Mouse (Mus musculus): Measurements from ENCODE around the gene Pcnx2. TPM values are rescaled to one million over a fixed set of nuclear protein-coding genes. Genes with fewer than 3 reads are reported as not detected.

Gene Pcnx2
- polyA plus RNA-seq, 2 experiments from 2014 or later = 0.42 TPM; not detected in 1

DNA sequence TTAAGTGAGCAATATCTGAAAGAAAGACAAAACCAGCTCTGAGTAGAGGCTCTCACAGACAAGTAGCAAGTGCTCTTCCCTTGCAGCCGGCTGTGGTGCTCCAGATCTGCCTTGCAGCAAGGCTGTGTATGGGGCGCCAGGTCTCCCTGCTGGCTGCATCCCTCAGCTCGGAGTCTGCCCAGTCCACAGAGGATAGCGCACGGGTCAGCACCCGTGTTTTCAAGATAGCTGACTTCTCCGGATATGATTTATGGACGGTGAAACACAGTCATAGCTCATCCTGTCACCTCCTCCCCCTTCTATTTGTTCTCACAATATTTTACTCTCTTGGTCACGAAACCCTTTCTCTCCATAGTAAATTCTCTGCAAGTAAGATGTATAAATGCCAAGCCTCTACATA is 79.3 kb downstream of the Pcnx2 start:
- ATAC-seq = no peak

- no peak for ATAC-seq
Measured at GRCm38 (mm10) chr8:125816742-125817141, 81.4 kb downstream of the Pcnx2 start.

- ATAC-seq = no peak
Measured at GRCm38 (mm10) chr8:125808826-125809225, 89.3 kb downstream of the Pcnx2 start.

DNA sequence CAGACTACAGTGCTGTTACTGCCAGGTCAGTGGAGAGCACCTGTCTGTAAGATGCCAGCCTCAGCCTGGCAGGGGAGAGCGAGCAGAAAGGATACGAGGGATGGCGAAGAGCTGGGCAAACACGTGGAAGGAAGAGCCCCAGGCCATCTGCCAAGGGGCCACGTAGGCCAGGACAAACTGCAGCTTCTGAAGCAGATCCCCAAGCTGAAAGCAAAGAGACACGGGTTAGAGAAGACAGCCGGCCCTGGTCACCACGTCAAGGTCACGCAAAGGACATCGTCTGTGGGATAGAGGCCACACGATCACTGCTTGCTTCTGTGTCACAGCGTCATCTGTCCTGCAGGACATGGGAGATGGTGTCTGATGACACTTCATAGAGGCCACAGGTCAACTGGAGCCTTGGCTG is 90.2 kb downstream of the Pcnx2 start:
- no peak for ATAC-seq

- no peak for ATAC-seq
Measured at GRCm38 (mm10) chr8:125806459-125806858, 91.7 kb downstream of the Pcnx2 start.

GRCm38 (mm10) chr8:125796970-125797369 is 101.1 kb downstream of the Pcnx2 start:
- ATAC-seq = no peak

DNA sequence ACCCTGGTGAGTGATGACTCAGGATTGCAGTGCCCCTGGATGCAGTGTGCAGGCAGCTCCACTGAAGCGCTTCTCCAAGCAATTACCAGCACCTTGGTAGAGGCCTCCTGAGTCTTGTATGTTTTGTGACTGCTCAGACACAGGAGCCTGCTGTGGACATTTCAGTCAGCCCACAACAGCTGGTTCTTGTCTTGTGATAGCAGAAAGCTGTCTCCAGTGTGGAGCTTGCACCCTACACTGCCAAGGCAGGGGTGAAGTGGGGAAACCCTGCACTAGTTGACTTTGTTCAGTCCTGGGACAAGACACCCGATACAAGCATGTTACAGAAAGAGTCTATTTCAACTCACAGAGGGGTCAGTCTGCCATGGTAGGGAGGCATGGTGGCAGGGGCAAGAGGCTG is 102.8 kb downstream of the Pcnx2 start:
- no peak for ATAC-seq

- ATAC-seq = no peak
Measured at GRCm38 (mm10) chr8:125792816-125793455, 105.2 kb downstream of the Pcnx2 start.

DNA sequence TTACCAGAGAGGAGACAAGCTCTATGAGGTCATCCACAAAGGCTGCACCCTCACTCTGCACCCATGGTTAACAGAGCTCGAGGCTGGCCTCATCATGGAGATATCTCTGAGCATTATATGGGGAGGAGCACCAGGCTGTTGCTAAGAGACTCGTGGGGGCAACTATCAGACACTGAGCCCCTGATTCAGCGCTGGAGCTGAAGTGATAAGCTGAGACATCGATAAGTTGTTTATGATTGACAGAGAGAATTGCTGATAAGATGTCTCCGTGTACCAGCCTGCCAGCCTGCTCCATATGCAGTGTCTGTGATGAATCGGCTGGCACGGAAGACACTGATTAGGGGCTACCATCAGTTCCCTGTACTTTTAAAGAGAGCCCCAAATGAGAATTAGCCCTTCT is 111.2 kb downstream of the Pcnx2 start:
- ATAC-seq = no peak

DNA sequence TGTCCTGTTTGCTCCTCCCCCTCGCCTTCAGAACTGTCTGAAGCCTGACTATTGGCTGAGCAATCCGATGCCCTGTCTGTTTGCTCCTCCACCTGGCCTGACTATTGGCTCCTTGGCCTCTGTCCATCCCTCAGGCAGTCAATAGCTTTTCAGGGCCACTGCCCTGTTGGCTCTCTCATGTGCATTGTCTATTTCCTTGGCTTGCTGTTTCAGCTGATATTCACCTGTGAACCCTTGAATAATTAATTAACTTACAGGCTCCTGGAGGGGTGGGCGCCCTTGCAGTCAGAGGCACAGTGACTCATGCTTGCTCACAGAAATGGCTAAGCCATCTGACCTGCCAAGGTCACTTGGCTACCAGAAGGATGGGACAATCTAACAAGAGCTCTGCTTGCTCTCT is 116.0 kb downstream of the Pcnx2 start:
- ATAC-seq = no peak

DNA sequence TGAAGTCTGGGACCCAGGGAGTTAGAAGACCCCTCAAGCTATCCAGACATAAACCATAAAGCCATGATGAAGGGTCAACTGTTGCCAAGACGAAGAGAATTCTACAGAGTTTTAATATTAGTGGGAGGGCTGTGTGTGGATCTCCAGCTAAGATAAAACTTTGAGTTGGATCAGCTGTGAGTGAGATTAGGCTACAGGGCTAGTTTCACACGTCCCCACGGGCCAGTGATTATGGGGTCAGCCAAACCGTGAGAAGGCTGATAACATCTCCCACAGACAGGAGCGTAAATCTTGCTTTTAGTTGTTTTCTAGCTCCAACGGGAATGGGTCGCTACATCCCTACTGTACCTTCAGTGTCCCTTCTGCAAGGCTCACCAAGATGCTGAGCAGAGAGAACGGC is 118.5 kb downstream of the Pcnx2 start:
- no peak for ATAC-seq

DNA sequence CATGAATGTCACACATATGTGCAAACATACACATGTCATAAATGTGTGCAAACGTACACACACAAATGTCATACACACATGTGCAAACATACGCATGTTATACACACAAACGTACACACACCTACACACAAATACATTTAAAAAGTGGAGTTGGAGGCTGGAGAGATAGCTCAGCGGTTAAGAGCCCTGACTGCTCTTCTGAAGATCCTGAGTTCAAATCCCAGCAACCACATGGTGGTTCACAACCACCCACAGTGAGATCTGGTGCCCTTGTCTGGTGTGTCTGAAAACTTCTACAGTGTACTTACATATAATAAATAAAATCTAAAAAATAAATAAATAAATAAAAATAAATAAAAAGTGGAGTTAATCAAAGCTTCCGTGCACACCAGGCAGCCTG is 119.2 kb downstream of the Pcnx2 start:
- no peak for ATAC-seq

GRCm38 (mm10) chr8:125777478-125778164 is 120.5 kb downstream of the Pcnx2 start:
- no peak for ATAC-seq

- ATAC-seq = no peak
Measured at GRCm38 (mm10) chr8:125776800-125777199, 121.3 kb downstream of the Pcnx2 start.

DNA sequence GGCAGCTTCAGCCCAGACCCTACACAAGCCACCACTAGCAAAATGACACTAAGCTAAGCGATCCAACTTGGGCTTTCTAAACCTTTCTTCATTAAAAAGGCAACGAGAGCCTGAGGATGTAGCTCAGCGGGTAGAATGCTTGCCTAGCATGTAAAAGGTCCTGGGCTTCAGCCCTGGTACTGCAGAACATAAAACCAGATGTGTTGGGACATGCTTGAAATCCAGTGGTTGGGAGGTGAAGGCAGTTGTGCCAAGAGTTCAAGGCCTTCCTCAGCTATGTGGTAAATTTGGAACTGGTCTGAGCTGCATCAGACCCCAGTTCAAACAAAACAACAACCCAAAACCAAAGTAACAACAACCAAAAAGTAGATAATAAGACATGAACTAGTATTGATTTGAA is 121.8 kb downstream of the Pcnx2 start:
- ATAC-seq = no peak

GRCm38 (mm10) chr8:125775031-125775430 is 123.1 kb downstream of the Pcnx2 start:
- ATAC-seq = no peak

DNA sequence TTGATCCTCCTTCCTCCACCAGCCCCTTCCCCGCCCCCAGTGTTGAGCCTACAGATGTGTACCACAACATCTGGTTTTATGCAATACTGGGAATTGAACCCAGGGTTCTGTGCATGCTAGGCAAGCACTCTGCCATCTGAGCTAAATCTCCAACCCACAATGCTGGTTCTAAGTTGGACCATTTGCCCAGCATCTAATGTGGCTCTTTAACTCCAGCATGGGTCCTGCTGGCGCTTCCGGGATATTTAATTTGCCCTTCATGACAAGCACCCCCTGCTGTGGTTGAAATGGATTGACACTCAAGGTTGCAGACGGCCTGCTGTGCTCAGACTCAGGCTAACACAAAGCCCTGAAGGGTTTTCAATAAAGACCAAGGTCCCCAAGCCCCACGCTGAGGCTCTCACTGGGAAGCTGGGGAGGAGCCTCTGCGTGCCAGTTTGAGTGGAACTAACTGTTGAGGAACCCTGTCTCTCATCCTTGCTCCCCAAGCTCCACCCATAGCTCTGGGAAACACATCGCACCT is 124.8 kb downstream of the Pcnx2 start:
- ATAC-seq = no peak

- ATAC-seq = no peak
Measured at GRCm38 (mm10) chr8:125772300-125772699, 125.8 kb downstream of the Pcnx2 start.

DNA sequence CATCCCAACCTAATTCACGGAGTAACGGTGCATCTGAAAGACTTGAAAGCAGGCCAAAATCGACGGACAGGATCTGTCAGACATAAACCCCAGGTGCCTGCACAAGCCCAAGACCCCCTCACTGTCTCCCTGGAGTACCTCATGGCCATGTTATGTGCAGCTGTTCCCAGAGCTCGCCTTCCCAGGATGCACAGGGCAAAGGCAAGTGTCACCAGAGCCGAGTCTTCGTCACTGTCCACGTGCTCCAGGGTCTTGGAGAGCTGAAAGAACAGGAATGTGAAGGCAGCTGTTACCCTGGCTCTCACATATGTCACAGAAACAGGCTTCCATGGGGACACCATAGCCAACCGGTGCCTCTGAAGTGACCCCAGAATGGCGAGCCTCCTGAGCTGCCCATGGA is 130.0 kb downstream of the Pcnx2 start:
- no peak for ATAC-seq

GRCm38 (mm10) chr8:125763066-125763786 is 134.9 kb downstream of the Pcnx2 start:
- no peak for ATAC-seq

DNA sequence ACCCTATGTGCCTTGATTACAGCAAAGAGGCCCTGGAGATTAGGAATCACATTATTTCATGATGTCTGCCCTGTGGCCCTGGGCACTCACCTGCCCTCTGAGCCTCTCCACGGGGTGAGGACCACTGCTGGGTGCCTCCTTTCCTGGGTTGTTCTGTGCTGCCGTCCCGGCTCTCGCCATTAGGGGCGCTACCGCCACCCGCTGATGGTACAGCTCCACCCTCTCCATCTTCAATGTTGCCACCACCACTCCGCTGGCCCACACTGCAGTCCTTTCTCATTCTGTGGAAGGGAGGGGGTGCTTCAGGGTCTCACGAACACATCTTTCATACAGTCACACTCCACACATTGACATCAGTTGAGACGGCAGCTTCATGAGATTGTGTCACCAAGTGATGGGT is 139.1 kb downstream of the Pcnx2 start:
- ATAC-seq = no peak

DNA sequence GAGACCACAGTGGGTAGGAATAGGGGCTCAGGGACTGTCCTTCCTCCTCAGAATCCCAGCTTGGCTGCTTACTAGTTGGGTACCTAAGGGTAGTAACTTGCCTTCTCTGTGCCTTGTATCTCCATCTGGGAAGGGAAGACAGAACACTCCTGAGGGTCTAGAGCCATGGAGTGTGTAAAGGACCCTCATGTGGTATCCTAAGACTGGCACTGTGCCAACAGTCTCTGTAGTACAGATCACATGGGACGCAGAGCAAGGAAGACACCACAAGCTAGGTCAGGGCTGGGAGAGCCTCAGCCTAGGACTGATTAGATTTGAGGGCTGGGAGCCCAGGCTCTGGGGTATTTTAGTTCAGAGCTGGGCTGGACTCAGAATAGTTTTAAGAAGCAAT is 141.0 kb downstream of the Pcnx2 start:
- no peak for ATAC-seq

- ATAC-seq = no peak
Measured at GRCm38 (mm10) chr8:125756391-125757105, 141.6 kb downstream of the Pcnx2 start.
